Mouse (Mus musculus): ENCODE results near the gene R3hdml. TPM values are rescaled to one million over a fixed set of nuclear protein-coding genes. Genes with fewer than 3 reads are reported as not detected.

The R3hdml gene
- polyA plus RNA-seq, 2 experiments, result not detected

- Histone ChIP-seq H3K4me3 (ENCODE audit: insufficient read depth in 1 of 2, low read depth in 2 of 2, low read length in 2 of 2) (no peak overlapping the region), H3K9me3 (ENCODE audit: control insufficient read depth, low read length) (no peaks in the 10 kb centered on the region), H3K36me3 (replicated peaks; ENCODE audit: control insufficient read depth, insufficient read depth, low read depth) (no peaks in the 10 kb centered on the region), H3K4me1 (replicated peaks; ENCODE audit: control insufficient read depth in 2 of 2, insufficient read depth in 2 of 2, low read length in 1 of 2) (no peaks in the 10 kb centered on the region), H3K4me2 (ENCODE audit: low read depth) (peak overlapping the region; percentile 30), H3K9ac (replicated peaks) (no peak overlapping the region), H3K27me3 (ENCODE audit: control insufficient read depth, insufficient read depth, low read length) (peaks cover 5% of the 10 kb centered on the region), H3K27ac (no peak overlapping the region)
- ATAC-seq (ENCODE audit: insufficient read depth) (peak; percentile 37; the same call in 1 of the 2 replicates), DNase-seq (ENCODE audit: low read depth in 3 of 3, low spot score in 3 of 3) (no peak)
- TF ChIP-seq CTCF (IDR thresholded peaks at IDR 0.05; ENCODE audit: low read depth) (peak; percentile 40), EP300 (IDR thresholded peaks at IDR 0.05; ENCODE audit: low read depth) (no peak)
- 4% methylated on average over 21 of the region's 21 CpGs for WGBS (ENCODE audit: insufficient replicate concordance)
Measured at GRCm38 (mm10) chr2:163481539-163482029, 10.5 kb upstream of the R3hdml start.

GRCm38 (mm10) chr2:163487360-163487759 lies 4.8 kb upstream of the R3hdml start:
- WGBS (ENCODE audit: insufficient replicate concordance), result 57% methylated on average over 3 of the region's 3 CpGs
- no peak overlapping the region for H3K9ac ChIP-seq (replicated peaks)
- H3K9me3 ChIP-seq (ENCODE audit: control insufficient read depth, low read length), result no peaks in the 10 kb centered on the region
- no peak overlapping the region for H3K27ac ChIP-seq
- ATAC-seq (ENCODE audit: insufficient read depth) (no peak), DNase-seq (ENCODE audit: low read depth in 3 of 3, low spot score in 3 of 3) (no peak)
- H3K36me3 ChIP-seq (replicated peaks; ENCODE audit: control insufficient read depth, insufficient read depth, low read depth), result no peaks in the 10 kb centered on the region
- no peaks in the 10 kb centered on the region for H3K4me1 ChIP-seq (replicated peaks; ENCODE audit: control insufficient read depth in 2 of 2, insufficient read depth in 2 of 2, low read length in 1 of 2)
- TF ChIP-seq CTCF (IDR thresholded peaks at IDR 0.05; ENCODE audit: low read depth) (no peak), EP300 (IDR thresholded peaks at IDR 0.05; ENCODE audit: low read depth) (no peak)
- no peak overlapping the region for H3K4me2 ChIP-seq (ENCODE audit: low read depth)
- no peaks in the 10 kb centered on the region for H3K27me3 ChIP-seq (ENCODE audit: control insufficient read depth, insufficient read depth, low read length)
- H3K4me3 ChIP-seq (ENCODE audit: insufficient read depth in 1 of 2, low read depth in 2 of 2, low read length in 2 of 2), result no peak overlapping the region

GRCm38 (mm10) chr2:163489725-163490291 lies 2.3 kb upstream of the R3hdml start:
- Histone ChIP-seq H3K4me3 (ENCODE audit: insufficient read depth in 1 of 2, low read depth in 2 of 2, low read length in 2 of 2) (no peak overlapping the region), H3K36me3 (replicated peaks; ENCODE audit: control insufficient read depth, insufficient read depth, low read depth) (no peaks in the 10 kb centered on the region), H3K27me3 (ENCODE audit: control insufficient read depth, insufficient read depth, low read length) (no peaks in the 10 kb centered on the region), H3K9ac (replicated peaks) (no peak overlapping the region), H3K4me2 (ENCODE audit: low read depth) (no peak overlapping the region), H3K4me1 (replicated peaks; ENCODE audit: control insufficient read depth in 2 of 2, insufficient read depth in 2 of 2, low read length in 1 of 2) (no peaks in the 10 kb centered on the region), H3K9me3 (ENCODE audit: control insufficient read depth, low read length) (no peaks in the 10 kb centered on the region), H3K27ac (no peak overlapping the region)
- TF ChIP-seq CTCF (IDR thresholded peaks at IDR 0.05; ENCODE audit: low read depth), result no peak
- no peak for TF ChIP-seq EP300 (IDR thresholded peaks at IDR 0.05; ENCODE audit: low read depth)
- ATAC-seq (ENCODE audit: insufficient read depth), result no peak
- WGBS (ENCODE audit: insufficient replicate concordance), result 35% methylated on average over 5 of the region's 5 CpGs
- no peak for DNase-seq (ENCODE audit: low read depth in 3 of 3, low spot score in 3 of 3)

- Histone ChIP-seq H3K4me1 (replicated peaks; ENCODE audit: control insufficient read depth in 2 of 2, insufficient read depth in 2 of 2, low read length in 1 of 2) (no peaks in the 10 kb centered on the region), H3K9ac (replicated peaks) (no peak overlapping the region), H3K36me3 (replicated peaks; ENCODE audit: control insufficient read depth, insufficient read depth, low read depth) (no peaks in the 10 kb centered on the region), H3K27me3 (ENCODE audit: control insufficient read depth, insufficient read depth, low read length) (no peaks in the 10 kb centered on the region), H3K4me2 (ENCODE audit: low read depth) (no peak overlapping the region), H3K27ac (no peak overlapping the region), H3K9me3 (ENCODE audit: control insufficient read depth, low read length) (no peaks in the 10 kb centered on the region), H3K4me3 (ENCODE audit: insufficient read depth in 1 of 2, low read depth in 2 of 2, low read length in 2 of 2) (no peak overlapping the region)
- no peak for DNase-seq (ENCODE audit: low read depth in 3 of 3, low spot score in 3 of 3)
- 80% methylated on average over 17 of the region's 17 CpGs for WGBS (ENCODE audit: insufficient replicate concordance)
- TF ChIP-seq EP300 (IDR thresholded peaks at IDR 0.05; ENCODE audit: low read depth) (no peak), CTCF (IDR thresholded peaks at IDR 0.05; ENCODE audit: low read depth) (no peak)
- ATAC-seq (ENCODE audit: insufficient read depth), result no peak
Measured at GRCm38 (mm10) chr2:163490656-163491055, 1.5 kb upstream of the R3hdml start.

GRCm38 (mm10) chr2:163491351-163491750 lies 767 bp upstream of the R3hdml start:
- no peak for ATAC-seq (ENCODE audit: insufficient read depth)
- 58% methylated on average over 7 of the region's 7 CpGs for WGBS (ENCODE audit: insufficient replicate concordance)
- DNase-seq (ENCODE audit: low read depth in 3 of 3, low spot score in 3 of 3), result no peak

More at GRCm38 (mm10) chr2:163491351-163491750, 767 bp upstream of the R3hdml start:
- no peak overlapping the region for H3K4me3 ChIP-seq (ENCODE audit: insufficient read depth in 1 of 2, low read depth in 2 of 2, low read length in 2 of 2)
- no peak overlapping the region for H3K9ac ChIP-seq (replicated peaks)
- H3K27me3 ChIP-seq (ENCODE audit: control insufficient read depth, insufficient read depth, low read length), result no peaks in the 10 kb centered on the region
- no peak overlapping the region for H3K4me2 ChIP-seq (ENCODE audit: low read depth)
- TF ChIP-seq EP300 (IDR thresholded peaks at IDR 0.05; ENCODE audit: low read depth) (no peak), CTCF (IDR thresholded peaks at IDR 0.05; ENCODE audit: low read depth) (no peak)
- H3K9me3 ChIP-seq (ENCODE audit: control insufficient read depth, low read length), result no peaks in the 10 kb centered on the region
- H3K27ac ChIP-seq, result no peak overlapping the region
- H3K4me1 ChIP-seq (replicated peaks; ENCODE audit: control insufficient read depth in 2 of 2, insufficient read depth in 2 of 2, low read length in 1 of 2), result no peaks in the 10 kb centered on the region
- H3K36me3 ChIP-seq (replicated peaks; ENCODE audit: control insufficient read depth, insufficient read depth, low read depth), result no peaks in the 10 kb centered on the region

Measured in liver, embryonic 14.5 days (tissue).